Mouse (Mus musculus) right cerebral cortex, adult 2 months (tissue): Measurements from ENCODE around the gene Mettl8.
A peak's percentile ranks its signal among the peaks of the same experiment; 100 is the strongest.

Experiments
- DNase-seq, 2 experiments: peaks; one replicate each; pipeline ENCODE4 v3.0.0; 2021 to 2022; ENCODE audit warnings: low spot score in 2 of 2

Gene Mettl8

DNA sequence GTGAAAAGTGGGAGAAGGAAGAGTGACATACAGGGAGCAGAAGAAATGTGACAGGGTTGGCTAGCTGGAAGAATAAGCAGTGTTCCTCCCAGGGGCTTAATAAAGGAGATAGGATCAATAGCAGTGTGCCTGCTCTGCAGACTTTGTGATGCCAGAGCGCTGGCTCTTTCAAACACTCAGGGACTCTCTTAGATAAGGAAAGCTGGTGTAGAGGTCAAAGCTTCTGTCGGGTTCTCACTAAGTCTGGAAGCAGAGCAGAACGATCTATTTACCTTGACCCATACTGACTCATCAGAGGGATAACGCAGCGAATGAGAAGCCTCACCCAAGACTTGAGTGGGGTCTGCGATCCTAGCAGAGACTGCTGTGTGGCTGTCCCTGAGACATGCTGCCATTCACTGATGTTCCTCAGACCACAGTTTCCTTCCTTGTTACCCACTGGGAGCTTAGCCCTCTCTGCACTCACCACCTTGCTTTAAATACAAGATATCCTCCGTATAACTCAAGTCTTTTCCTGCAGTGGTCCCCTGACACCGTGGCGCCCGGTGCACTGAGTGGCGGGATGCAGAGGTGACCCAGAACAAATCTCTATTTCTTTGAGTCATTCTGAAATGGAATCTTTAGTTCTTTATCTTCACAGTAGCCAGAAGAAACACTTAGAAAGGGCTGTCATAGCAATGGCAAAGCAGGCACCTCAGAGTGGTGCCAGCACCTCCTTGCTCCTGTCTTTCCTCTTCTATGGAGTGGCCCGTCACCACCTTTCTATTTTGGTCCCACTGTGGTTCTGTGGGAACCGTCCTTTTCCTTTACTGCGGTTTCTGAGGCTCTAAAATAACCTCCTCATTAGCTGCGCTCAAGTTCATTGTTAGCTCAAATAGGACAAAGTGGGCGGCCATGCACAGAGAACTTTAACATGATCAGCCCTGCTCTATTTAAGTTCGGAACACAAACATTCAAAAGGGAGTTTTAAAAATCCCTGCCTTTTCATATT, 65.9 kb downstream of the Mettl8 start:
- no peak for DNase-seq

GRCm38 (mm10) chr2:70978271-70978670, 77.1 kb downstream of the Mettl8 start:
- no peak for DNase-seq

DNA sequence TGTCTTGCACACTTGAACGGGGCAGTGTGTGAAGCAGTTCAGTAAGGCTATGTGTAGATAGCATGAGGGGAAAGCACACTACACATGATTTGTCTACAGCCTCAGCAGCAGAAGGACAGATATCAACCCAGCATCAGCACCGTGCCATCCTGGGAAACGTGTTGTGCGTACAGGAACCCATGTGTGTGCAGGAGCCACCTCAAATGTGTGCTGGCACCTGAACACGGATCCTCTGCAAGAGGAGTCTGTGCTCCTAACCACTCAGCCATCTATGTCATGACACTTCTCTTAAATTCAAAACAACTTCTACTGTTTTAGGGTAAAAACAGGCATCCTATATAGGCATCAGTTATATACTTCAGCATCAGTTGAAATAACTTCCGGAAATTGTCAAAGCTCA, 80.6 kb downstream of the Mettl8 start:
- DNase-seq, result no peak

GRCm38 (mm10) chr2:70972795-70973518, 82.4 kb downstream of the Mettl8 start:
- DNase-seq, result no peak

DNA sequence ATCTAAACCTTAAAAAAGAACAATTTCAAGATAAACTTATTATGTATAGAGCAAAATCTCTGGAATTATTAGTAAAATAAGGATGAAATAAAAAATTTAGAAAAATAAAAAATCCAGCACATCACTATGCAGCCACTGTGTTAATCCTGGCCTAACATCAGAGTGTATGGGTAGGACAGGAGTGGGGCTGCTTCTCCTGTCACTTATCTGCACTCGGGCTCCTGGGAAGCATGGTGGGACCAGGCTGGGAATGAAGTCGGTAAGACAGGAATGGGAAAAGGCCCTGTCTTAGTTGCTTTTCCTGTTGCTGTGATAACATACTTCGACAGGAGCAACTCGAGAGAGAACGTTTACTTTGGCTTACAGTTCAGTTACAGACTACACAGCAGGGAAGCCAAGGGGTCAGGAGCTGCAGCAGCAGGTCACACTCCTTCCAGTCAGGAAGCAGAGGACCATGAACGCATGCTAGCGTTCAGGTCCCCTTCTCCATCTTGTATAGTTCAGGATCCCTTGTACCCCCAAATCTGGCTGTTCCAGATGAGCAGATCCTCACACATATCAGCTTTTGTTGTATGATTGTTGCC, 85.1 kb downstream of the Mettl8 start:
- DNase-seq, result no peak

DNA sequence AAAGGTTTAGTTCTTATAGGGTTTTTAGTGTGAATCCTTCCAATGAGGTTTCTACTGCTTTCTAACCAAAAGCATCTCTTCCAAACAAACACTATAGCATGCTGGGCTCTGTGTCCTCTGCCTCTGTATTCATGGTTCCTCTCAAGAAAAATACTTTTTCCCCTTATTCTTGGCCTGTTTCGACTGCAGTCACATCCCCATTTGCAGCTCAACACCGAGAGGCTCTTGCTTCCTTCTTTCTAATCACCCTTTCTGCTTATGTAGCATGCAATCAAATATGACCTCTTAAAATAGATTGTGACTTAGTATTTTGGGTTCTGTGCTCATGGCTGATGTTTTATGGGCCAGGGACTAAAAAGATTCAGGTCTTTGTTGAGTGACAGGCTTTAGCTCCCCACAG, 87.1 kb downstream of the Mettl8 start:
- no peak for DNase-seq

DNA sequence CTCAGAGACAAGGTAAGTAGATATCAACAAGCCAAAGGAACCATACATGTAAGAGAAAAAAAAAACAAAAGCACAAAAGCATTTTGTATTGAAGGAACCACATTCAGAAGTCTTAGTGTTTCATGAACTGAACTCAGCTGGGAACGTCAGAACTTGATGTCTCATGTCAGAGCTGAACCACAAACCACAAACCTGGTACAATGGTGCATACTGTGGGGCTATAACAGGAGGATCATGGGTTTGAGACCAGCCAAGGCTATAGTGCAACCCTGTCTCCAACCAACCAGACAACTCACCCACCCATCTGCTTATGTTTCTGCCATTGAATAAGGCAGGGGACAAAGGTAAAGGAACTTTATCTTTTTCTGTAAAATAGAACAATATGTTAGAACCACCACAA, 88.2 kb downstream of the Mettl8 start:
- DNase-seq, result no peak

DNA sequence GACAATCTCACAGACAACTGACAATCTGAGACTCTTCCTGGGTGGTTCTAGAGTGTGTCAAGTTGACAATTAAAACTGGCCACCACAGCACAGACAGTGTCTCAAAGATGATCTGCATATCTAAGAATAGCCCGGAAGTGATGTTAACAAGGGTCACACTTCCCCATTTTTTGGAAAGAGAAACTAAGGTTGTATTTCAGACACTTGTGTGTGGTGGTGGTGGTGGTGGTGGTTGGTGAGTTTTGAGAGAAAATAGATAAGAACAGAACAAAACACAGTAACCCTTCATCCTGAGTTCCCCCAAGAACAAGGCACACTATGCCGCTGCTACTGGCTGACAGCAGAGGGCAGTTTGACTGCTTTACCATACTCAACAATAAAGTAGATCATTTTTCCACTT, 90.6 kb downstream of the Mettl8 start:
- no peak for DNase-seq

GRCm38 (mm10) chr2:70962921-70963320, 92.5 kb downstream of the Mettl8 start:
- no peak for DNase-seq

GRCm38 (mm10) chr2:70961086-70961941, 94.1 kb downstream of the Mettl8 start:
- peak in 1 of 2 experiments; percentile 10 for DNase-seq

DNA sequence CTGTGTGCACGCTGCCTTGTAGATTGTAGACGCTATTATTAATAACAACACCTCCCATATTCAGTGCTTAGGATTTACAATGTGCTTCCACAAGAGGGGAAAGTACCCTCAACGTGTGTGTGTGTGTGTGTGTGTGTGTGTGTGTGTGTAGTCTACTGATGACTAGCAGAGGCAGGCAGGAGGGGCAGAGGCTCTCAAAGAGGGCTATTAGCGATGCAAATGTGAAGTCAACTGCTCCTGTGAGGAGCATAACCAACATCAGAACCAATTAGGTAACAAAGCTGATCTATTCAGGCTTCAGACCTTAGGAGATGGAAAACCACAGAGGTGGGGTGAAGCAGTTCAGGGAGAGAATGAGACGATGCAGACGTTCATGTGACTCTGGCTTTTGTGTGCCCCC, 95.3 kb downstream of the Mettl8 start:
- DNase-seq, result no peak

- DNase-seq, result no peak
These were observed 96.0 kb downstream of the Mettl8 start for GRCm38 (mm10) chr2:70959337-70959736.

DNA sequence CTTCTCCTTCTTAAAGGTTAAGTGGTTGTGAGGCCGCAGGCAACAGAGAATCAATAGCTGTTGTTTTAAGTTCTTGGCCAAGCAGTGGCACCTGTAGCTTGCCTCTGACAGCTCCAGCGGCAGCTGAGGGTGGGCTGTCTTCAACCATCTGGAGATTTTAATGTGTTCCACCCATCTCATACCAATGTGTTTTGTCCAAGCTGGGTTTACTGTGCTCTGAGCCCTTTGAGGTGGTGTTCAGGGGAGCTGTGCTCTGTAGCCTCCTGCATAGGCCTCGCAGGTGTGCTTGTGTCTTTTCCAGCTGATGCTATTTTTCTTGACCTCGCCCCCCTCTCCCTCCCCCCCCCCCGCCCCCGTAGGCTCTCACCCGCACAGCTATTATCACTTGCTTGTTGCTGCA, 96.8 kb downstream of the Mettl8 start:
- DNase-seq, result peak in 1 of 2 experiments; percentile 10

- DNase-seq, result no peak
These were observed 101.8 kb downstream of the Mettl8 start for GRCm38 (mm10) chr2:70953616-70954015.

DNA sequence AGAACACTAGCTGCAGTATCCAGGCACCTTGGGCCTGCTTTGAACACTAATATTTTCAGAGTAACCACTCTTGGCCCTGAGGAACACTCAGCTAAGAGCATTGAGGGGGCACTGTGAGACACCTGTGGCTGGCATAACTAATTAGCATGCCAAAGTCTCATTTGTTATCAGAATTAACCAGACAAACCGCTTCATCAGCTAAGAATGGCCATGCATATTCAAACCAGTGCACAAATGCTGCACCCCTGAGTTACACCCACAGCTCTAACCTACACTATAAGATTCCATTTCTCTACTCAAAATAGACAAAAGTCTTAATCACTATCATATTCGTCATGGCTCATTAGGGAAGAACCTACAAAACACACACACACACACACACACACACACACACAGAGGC, 103.4 kb downstream of the Mettl8 start:
- no peak for DNase-seq

- DNase-seq, result no peak
These were observed 110.7 kb downstream of the Mettl8 start for GRCm38 (mm10) chr2:70944511-70945305.

DNA sequence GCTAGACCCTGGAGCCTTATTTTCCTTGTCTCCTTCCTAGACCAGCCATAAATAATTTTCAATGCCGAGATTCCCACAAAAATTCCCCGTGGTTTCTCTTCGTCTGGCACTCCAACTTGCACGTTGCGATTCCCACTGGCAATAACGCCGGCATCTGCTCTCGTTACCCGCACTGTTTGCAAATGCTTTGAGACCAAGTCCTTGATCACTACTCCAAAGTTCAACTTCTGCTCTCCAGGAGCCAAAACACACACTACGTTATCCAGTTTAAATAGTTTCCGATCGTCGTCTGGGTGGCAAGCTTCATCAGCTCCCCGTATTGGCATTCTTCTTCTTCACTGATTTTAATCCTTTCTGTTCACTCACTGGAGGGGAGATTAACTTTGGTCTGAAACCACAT, 114.6 kb downstream of the Mettl8 start:
- no peak for DNase-seq

GRCm38 (mm10) chr2:70938844-70939494, 116.4 kb downstream of the Mettl8 start:
- DNase-seq, result no peak

- DNase-seq, result no peak
These were observed 120.6 kb downstream of the Mettl8 start for GRCm38 (mm10) chr2:70934772-70935171.

- DNase-seq, result no peak
These were observed 121.9 kb downstream of the Mettl8 start for GRCm38 (mm10) chr2:70933516-70933915.
